Mouse (Mus musculus): ENCODE data around the gene Tas1r2.

DNA sequence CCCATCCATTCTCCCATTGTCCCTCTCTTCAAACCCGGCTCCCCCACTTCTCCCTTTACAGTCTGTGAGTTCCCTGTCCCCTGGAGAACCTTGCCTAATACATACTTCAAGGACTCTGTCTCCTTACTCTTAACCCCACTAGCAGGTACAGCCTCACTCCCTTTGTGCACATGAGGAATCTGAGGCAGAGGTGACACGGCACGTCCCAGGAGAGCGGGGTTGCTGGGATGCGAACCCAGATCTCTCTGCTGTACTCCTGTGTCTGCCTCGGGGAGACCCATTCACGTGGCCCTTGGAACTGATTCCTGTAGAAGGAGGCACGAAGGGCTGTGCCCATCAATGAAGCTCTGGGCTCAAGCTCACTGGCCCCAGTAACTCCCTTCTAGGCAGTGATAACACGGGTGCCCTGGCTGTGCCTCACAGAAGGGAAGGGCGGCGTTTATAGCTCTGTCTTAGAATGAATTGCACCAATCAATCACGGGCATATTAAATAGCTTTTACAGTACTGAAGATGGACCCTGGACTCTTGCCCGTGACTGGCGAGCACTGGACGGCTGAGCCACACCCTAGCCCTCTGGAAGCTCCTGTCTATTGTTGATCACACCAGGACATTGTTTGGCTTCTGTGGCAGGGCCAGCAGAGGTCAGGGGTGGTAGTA, 3.1 kb upstream of the Tas1r2 start:
- TF ChIP-seq POLR2A (IDR thresholded peaks at IDR 0.05; ENCODE audit: borderline replicate concordance, low read depth, low read length): no peak
- no peak for TF ChIP-seq CTCF (IDR thresholded peaks at IDR 0.05; ENCODE audit: low read depth, low read length)

Data from bone marrow macrophage, adult 2 months (primary cell).